Mouse (Mus musculus) CH12.LX (cell line): Measurements from ENCODE around the gene M6pr. TPM values are rescaled to one million over a fixed set of nuclear protein-coding genes. Genes with fewer than 3 reads are reported as not detected.

Experiments
- DNase-seq: peaks from one replicate; pipeline ENCODE4 v3.0.0-alpha.2; 2013; ENCODE audit errors: extremely low read depth
- H3K27ac ChIP-seq: 2 replicates; pipeline ENCODE4 v1.5.1; 2012; ENCODE audit warnings: low read depth, mild to moderate bottlenecking, control low read depth, moderate library complexity; ENCODE audit not compliant: insufficient read depth
- H3K27me3 ChIP-seq: replicated peaks from 2 replicates; pipeline ENCODE3; 2012; ENCODE audit warnings: inconsistent platforms
- H3K36me3 ChIP-seq, 2 experiments: replicated peaks in 1 of 2; 2 replicates each; pipeline versions ENCODE3 to v1.6.1; 2012; ENCODE audit warnings: inconsistent platforms in 1 of 2, low read length in 1 of 2, mild to moderate bottlenecking in 1 of 2, mixed read lengths in 1 of 2, moderate library complexity in 1 of 2; ENCODE audit not compliant: control insufficient read depth in 1 of 2, insufficient read depth in 1 of 2
- H3K4me1 ChIP-seq, 2 experiments: 2 replicates each; pipeline ENCODE4 v1.6.1; 2012; ENCODE audit warnings: inconsistent platforms in 1 of 2, moderate library complexity in 1 of 2; ENCODE audit not compliant: insufficient read depth in 2 of 2, control insufficient read depth in 1 of 2
- H3K4me2 ChIP-seq: 2 replicates; pipeline ENCODE4 v1.6.1; 2012; ENCODE audit warnings: low read depth, mild to moderate bottlenecking, control low read depth; ENCODE audit not compliant: poor library complexity, insufficient read depth, severe bottlenecking
- H3K4me3 ChIP-seq, 3 experiments: fragments of 150-350 bp in 1 of 3; sonication (generic) in 1 of 3; replicated peaks in 1 of 3; 2 replicates each; pipeline versions ENCODE3 to v1.5.1; 2011 to 2012; ENCODE audit warnings: low read depth in 2 of 3, low read length in 2 of 3, mild to moderate bottlenecking in 2 of 3, moderate library complexity in 2 of 3, control low read depth in 1 of 3, improper control_type of control experiment in 1 of 3, inconsistent platforms in 1 of 3, mixed read lengths in 1 of 3; ENCODE audit not compliant: poor library complexity in 1 of 3
- H3K79me2 ChIP-seq: replicated peaks from 2 replicates; pipeline ENCODE4 v1.6.1; 2012; ENCODE audit warnings: mild to moderate bottlenecking, moderate library complexity; ENCODE audit not compliant: control insufficient read depth, poor library complexity, insufficient read depth, severe bottlenecking; ENCODE audit errors: extremely low read depth
- H3K9ac ChIP-seq: 2 replicates; pipeline ENCODE4 v1.6.1; 2012; ENCODE audit warnings: low read depth, mild to moderate bottlenecking, control low read depth, moderate library complexity; ENCODE audit not compliant: insufficient read depth
- H3K9me3 ChIP-seq: replicated peaks from 2 replicates; pipeline ENCODE3; 2012; ENCODE audit warnings: low read length, inconsistent platforms, mixed read lengths
- CHD1 ChIP-seq: IDR thresholded peaks from 2 replicates; pipeline ENCODE4 v1.6.1; 2012; ENCODE audit warnings: low read depth, low read length, improper control_type of control experiment, inconsistent platforms
- CHD2 ChIP-seq: IDR thresholded peaks from 2 replicates; pipeline ENCODE4 v1.6.1; 2011; ENCODE audit warnings: low read length, improper control_type of control experiment
- CTCF ChIP-seq, 2 experiments: IDR thresholded peaks in 1 of 2; conservative IDR thresholded peaks in 1 of 2; 2 replicates each; pipeline ENCODE4 v1.5.1; 2011 to 2012; ENCODE audit warnings: low read depth in 2 of 2, low read length in 2 of 2, improper control_type of control experiment in 1 of 2, inconsistent platforms in 1 of 2, mild to moderate bottlenecking in 1 of 2, moderate library complexity in 1 of 2
- E2F4 ChIP-seq: IDR thresholded peaks from 2 replicates; pipeline ENCODE4 v1.6.1; 2011; ENCODE audit warnings: low read depth, low read length, improper control_type of control experiment; ENCODE audit not compliant: insufficient replicate concordance
- EP300 ChIP-seq: IDR thresholded peaks from 2 replicates; pipeline ENCODE4 v1.6.1; 2011; ENCODE audit warnings: low read length, improper control_type of control experiment
- ETS1 ChIP-seq: conservative IDR thresholded peaks from 2 replicates; pipeline ENCODE4 v1.6.1; 2012; ENCODE audit warnings: low read depth, mild to moderate bottlenecking, inconsistent platforms, low read length, improper control_type of control experiment, moderate library complexity
- JUND ChIP-seq: conservative IDR thresholded peaks from 2 replicates; pipeline ENCODE4 v1.6.1; 2011; ENCODE audit warnings: low read depth, low read length, improper control_type of control experiment
- MEF2A ChIP-seq: IDR thresholded peaks from 2 replicates; pipeline ENCODE4 v1.6.1; 2014; ENCODE audit warnings: low read depth, mild to moderate bottlenecking, inconsistent platforms, low read length, improper control_type of control experiment, borderline replicate concordance
- MXI1 ChIP-seq: IDR thresholded peaks from 2 replicates; pipeline ENCODE4 v1.6.1; 2011; ENCODE audit warnings: mild to moderate bottlenecking, low read depth, low read length, improper control_type of control experiment
- MYC ChIP-seq: IDR thresholded peaks from 2 replicates; pipeline ENCODE4 v1.6.1; 2011; ENCODE audit warnings: low read depth, mild to moderate bottlenecking, improper control_type of control experiment, low read length
- NELFE ChIP-seq: IDR thresholded peaks from 2 replicates; pipeline ENCODE4 v1.6.1; 2011; ENCODE audit warnings: low read depth, low read length, improper control_type of control experiment
- POLR2A ChIP-seq: IDR thresholded peaks from 2 replicates; pipeline ENCODE4 v1.6.1; 2011; ENCODE audit warnings: low read depth, mild to moderate bottlenecking, improper control_type of control experiment, low read length
- RAD21 ChIP-seq: IDR thresholded peaks from 2 replicates; pipeline ENCODE4 v1.6.1; 2011; ENCODE audit warnings: low read depth, mild to moderate bottlenecking, low read length, improper control_type of control experiment, moderate library complexity
- SIN3A ChIP-seq: IDR thresholded peaks from 2 replicates; pipeline ENCODE4 v1.6.1; 2012; ENCODE audit warnings: low read length, improper control_type of control experiment, inconsistent platforms
- SMC3 ChIP-seq: IDR thresholded peaks from 2 replicates; pipeline ENCODE4 v1.6.1; 2011; ENCODE audit warnings: low read depth, low read length, improper control_type of control experiment
- TCF12 ChIP-seq: IDR thresholded peaks from 2 replicates; pipeline ENCODE4 v1.6.1; 2014; ENCODE audit warnings: low read depth, mild to moderate bottlenecking, inconsistent platforms, low read length, improper control_type of control experiment
- USF2 ChIP-seq: conservative IDR thresholded peaks from 2 replicates; pipeline ENCODE4 v1.6.1; 2011; ENCODE audit warnings: low read depth, low read length, improper control_type of control experiment
- ZC3H11A ChIP-seq: IDR thresholded peaks from 2 replicates; pipeline ENCODE4 v1.6.1; 2012; ENCODE audit warnings: low read depth, mild to moderate bottlenecking, inconsistent platforms, low read length, improper control_type of control experiment
- ZMIZ1 ChIP-seq: IDR thresholded peaks from 2 replicates; pipeline ENCODE4 v1.6.1; 2012; ENCODE audit warnings: low read depth, mild to moderate bottlenecking, inconsistent platforms, low read length, improper control_type of control experiment
- ZNF384 ChIP-seq: IDR thresholded peaks from 2 replicates; pipeline ENCODE4 v1.6.1; 2012; ENCODE audit warnings: low read depth, low read length, improper control_type of control experiment, inconsistent platforms
- dilution Hi-C: fragments of 300-500 bp; cut with MboI; formaldehyde crosslinking; loops from 2 replicates; pipeline ENCODE4 v1.14.3; 2020; ENCODE audit warnings: low sequenced_read_pairs; ENCODE audit not compliant: extremely low pct_unique_long_range_greater_than_20kb, extremely low pct_ligation_motif_present
- in situ Hi-C: fragments of 300-500 bp; cut with MboI; formaldehyde crosslinking; loops from 3 replicates; pipeline ENCODE4 v1.14.3; 2019; ENCODE audit warnings: low sequenced_read_pairs, low pct_ligation_motif_present, low pct_unique_long_range_greater_than_20kb, mixed read lengths
- polyA plus RNA-seq: library from polyadenylated mRNA; unstranded; fragments of >175 nt; gene quantifications from 2 replicates; pipeline ENCODE4 v1.2.1, GENCODE M21; 2012; ENCODE audit warnings: low read depth; ENCODE audit not compliant: insufficient read length
- total RNA-seq, 2 experiments: library from RNA; depleted of rRNA; stranded (reverse); fragments of 300-350 nt in 1 of 2; fragments of >200 nt in 1 of 2; gene quantifications; 2 replicates each; pipeline ENCODE4 v1.2.3; 2012 to 2014

M6pr gene
- total and polyA plus RNA-seq, 3 experiments, result 148 to 291 (median 228) TPM

DNA sequence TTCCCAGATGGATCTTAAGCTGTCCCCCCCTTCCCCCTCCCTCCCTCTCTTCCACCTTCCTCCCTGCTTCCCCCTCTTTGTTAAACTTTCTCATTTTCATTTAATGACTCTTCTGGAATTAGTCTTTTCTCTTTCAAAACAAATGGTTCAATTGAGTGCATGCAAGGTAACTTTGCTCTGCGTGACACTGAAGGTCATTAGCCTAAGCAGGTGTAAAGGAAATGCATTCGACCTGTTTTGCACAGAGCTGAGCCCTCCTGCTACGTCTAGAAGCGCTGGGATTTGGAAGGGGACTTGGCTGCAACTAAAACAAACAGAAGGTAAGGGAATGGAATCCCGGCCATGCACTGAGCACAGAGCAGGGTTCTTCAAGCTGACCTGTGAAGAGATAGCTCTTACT lies 33.6 kb downstream of the M6pr start:
- Histone ChIP-seq H3K9ac (no peak overlapping the region), H3K27me3 (peaks cover 17% of the 10 kb centered on the region), H3K4me3 (no peak overlapping the region), H3K4me2 (no peak overlapping the region), H3K79me2 (no peaks in the 10 kb centered on the region), H3K9me3 (no peaks in the 10 kb centered on the region), H3K4me1 (peaks cover 3 to 17% of the 10 kb centered on the region in 2 experiments; a peak in 2 of 4 replicates), H3K36me3 (no peaks in the 10 kb centered on the region), H3K27ac (no peak overlapping the region)
- TF ChIP-seq CTCF (conservative IDR thresholded peaks at IDR 0.05 in 1 of 2, IDR thresholded peaks at IDR 0.05 in 1 of 2; ENCODE audit: low read depth in 2 of 2, low read length in 2 of 2), result no peak
- TF ChIP-seq RAD21, result no peak
- no peak for TF ChIP-seq CHD1
- TF ChIP-seq TCF12, result no peak
- TF ChIP-seq SMC3, result no peak
- no peak for TF ChIP-seq POLR2A
- no peak for TF ChIP-seq USF2
- no peak for TF ChIP-seq MEF2A
- TF ChIP-seq ZC3H11A, result no peak
- TF ChIP-seq CHD2, result no peak
- TF ChIP-seq MXI1, result no peak
- TF ChIP-seq SIN3A, result no peak
- TF ChIP-seq JUND, result no peak
- in situ Hi-C loops (no loop called here), dilution Hi-C loops (no loop called here)
- no peak for DNase-seq

GRCm38 (mm10) chr6:122343719-122344118 lies 35.2 kb downstream of the M6pr start:
- in situ Hi-C loops, result no loop called here
- Histone ChIP-seq H3K36me3 (no peaks in the 10 kb centered on the region), H3K4me2 (no peak overlapping the region), H3K27me3 (peaks cover 11% of the 10 kb centered on the region), H3K4me3 (no peak overlapping the region), H3K9me3 (no peaks in the 10 kb centered on the region), H3K4me1 (peaks cover 3 to 12% of the 10 kb centered on the region in 2 experiments; a peak in 2 of 4 replicates), H3K27ac (no peak overlapping the region), H3K79me2 (no peaks in the 10 kb centered on the region), H3K9ac (no peak overlapping the region)
- TF ChIP-seq E2F4 (no peak), MYC (no peak), CTCF (conservative IDR thresholded peaks at IDR 0.05 in 1 of 2, IDR thresholded peaks at IDR 0.05 in 1 of 2; ENCODE audit: low read depth in 2 of 2, low read length in 2 of 2) (no peak), MEF2A (no peak), JUND (no peak), EP300 (no peak), ZNF384 (no peak), ETS1 (no peak), ZMIZ1 (no peak), USF2 (no peak), NELFE (no peak)
- no peak for DNase-seq
- dilution Hi-C loops, result no loop called here
